Mouse (Mus musculus) ES-Bruce4 (cell line): Measurements from ENCODE around the gene Xpo5.

Experiments used
- CTCF ChIP-seq: IDR thresholded peaks from one replicate; pipeline ENCODE4 v1.8.1; 2011; ENCODE audit warnings: low read depth, low read length
- EP300 ChIP-seq: IDR thresholded peaks from 2 replicates; pipeline ENCODE4 v1.6.1; 2011; ENCODE audit warnings: low read depth, low read length; ENCODE audit not compliant: insufficient read depth

DNA sequence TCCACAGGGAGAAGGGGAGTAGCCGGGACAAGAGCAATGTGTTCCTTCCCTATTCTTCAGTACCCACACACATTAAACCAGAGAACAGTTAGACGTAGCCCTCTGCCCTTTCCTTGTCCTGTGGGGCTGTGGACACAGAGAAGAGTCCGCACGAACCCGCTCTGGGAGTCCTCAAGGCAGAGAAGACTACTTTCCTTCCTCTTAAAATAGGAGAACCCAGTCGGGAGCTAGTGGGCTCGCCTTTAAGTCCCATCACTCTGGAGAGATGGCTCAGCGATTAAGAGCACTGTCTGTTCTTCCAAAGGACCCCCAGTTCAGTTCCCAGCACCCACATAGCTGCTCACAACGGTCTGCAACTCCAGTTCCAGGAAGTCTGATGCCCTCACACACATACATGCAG, 40.9 kb upstream of the Xpo5 start:
- TF ChIP-seq CTCF (no peak), EP300 (no peak)
